Mouse (Mus musculus) stomach, postnatal 0 days (tissue): ENCODE measurements around the gene Aunip. TPM values are rescaled to one million over a fixed set of nuclear protein-coding genes. Genes with fewer than 3 reads are reported as not detected.

Experiments
- ATAC-seq: fragments of 200-750 bp; cut with Nextera tagmentation; 2 replicates; pipeline ENCODE4 v1.8.0; 2017; ENCODE audit not compliant: low FRiP score, low TSS enrichment
- DNase-seq: peaks from one replicate; pipeline ENCODE4 v3.0.0-alpha.2; 2016; ENCODE audit warnings: low spot score
- H3K27ac ChIP-seq: fragments of 300-500 bp; sonication (generic); replicated peaks from 2 replicates; pipeline ENCODE4 v1.5.1; 2014; ENCODE audit warnings: mild to moderate bottlenecking, control low read depth
- H3K27me3 ChIP-seq: fragments of 300-500 bp; sonication (generic); 2 replicates; pipeline ENCODE4 v1.6.1; 2014; ENCODE audit warnings: low read length; ENCODE audit not compliant: control insufficient read depth, insufficient read depth
- H3K36me3 ChIP-seq: fragments of 300-500 bp; sonication (generic); 2 replicates; pipeline ENCODE4 v1.6.1; 2014; ENCODE audit warnings: low read length, mixed read lengths; ENCODE audit not compliant: control insufficient read depth, insufficient read depth
- H3K4me1 ChIP-seq: fragments of 300-500 bp; sonication (generic); replicated peaks from 2 replicates; pipeline ENCODE4 v1.6.1; 2014; ENCODE audit warnings: antibody characterized with exemption; ENCODE audit not compliant: control insufficient read depth, insufficient read depth
- H3K4me2 ChIP-seq: fragments of 300-500 bp; sonication (generic); replicated peaks from 2 replicates; pipeline ENCODE4 v1.6.1; 2014; ENCODE audit warnings: low read depth, mild to moderate bottlenecking, control low read depth, moderate library complexity
- H3K4me3 ChIP-seq: fragments of 300-500 bp; sonication (generic); 2 replicates; pipeline ENCODE4 v1.5.1; 2014; ENCODE audit warnings: low read depth, low read length, control low read depth
- H3K9ac ChIP-seq: fragments of 300-500 bp; sonication (generic); 2 replicates; pipeline ENCODE4 v1.6.1; 2014; ENCODE audit warnings: mild to moderate bottlenecking, low read length, control low read depth, mixed read lengths
- H3K9me3 ChIP-seq: fragments of 300-500 bp; sonication (generic); 2 replicates; pipeline ENCODE4 v1.6.1; 2016; ENCODE audit warnings: low read length; ENCODE audit not compliant: control insufficient read depth
- CTCF ChIP-seq: IDR thresholded peaks from 2 replicates; pipeline ENCODE4 v1.5.1; 2016; ENCODE audit warnings: antibody characterized with exemption, low read depth, mild to moderate bottlenecking, moderate library complexity
- EP300 ChIP-seq: optimal IDR thresholded peaks from 2 replicates; pipeline ENCODE3; 2016; ENCODE audit warnings: antibody characterized with exemption
- WGBS: fragments of 180-500 bp; shearing (Covaris S2); extraction: QIAGEN DNeasy Blood & Tissue Kit; methylation state at CpG from one replicate; pipeline ENCODE4 v1.1.7; 2014; 5-methylcytosine and 5-hydroxymethylcytosine counted together
- polyA plus RNA-seq: library from polyadenylated mRNA; unstranded; fragments of >200 nt; fragmentation: Nextera tagmentation; extraction: Ambion mirVana; gene quantifications from 2 replicates; pipeline ENCODE4 v1.2.1, GENCODE M21; 2015

Gene Aunip
- polyA plus RNA-seq, 1 experiment from 2014 or later: 3.5 TPM

DNA sequence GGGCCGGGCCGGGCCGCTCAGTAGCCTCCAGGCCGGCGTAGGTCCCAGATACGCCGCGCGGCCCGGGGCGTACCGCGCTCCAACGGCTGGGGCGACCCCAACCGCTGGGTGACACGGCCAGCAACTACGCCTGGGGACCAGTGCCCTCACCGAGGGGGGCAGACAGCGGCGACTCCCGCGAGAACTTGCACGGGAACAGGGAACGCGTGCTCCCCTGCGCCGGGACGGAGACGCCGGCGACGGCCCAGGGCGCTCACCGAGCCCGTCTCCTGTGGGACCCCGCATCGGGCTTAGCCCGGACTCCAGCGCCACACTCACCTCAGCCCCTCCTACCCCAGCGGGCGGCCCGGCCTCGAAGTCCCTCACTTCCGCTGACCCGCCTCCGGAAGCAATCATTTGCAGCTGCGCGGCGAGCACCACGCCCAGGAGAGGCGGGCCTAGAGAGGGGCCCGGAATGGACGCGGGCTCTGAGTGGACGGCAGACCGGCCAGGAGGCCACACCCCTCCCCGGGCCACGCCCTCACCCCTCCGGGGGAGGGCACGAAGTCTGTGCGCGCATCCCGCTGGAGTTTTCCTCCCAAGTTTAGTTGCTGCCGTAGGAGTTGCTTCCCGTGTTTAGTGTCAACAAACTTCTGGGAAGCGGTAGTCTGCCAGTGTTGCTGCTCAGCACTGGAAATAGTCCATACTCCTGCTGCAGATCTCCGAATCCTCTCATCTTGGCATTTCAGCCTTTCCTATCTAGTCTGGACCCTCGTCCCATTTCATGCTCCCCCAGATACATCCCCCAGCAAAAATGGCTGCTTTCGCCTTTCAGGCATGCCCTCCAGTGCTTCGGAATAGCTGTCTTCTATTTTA, 24.4 kb downstream of the Aunip start, which contains the start of gene Mtfr1l:
Gene Mtfr1l (minus strand): TSS at position 456 of the 855 bp plus-strand sequence.
- TF ChIP-seq EP300 (no peak), CTCF (no peak; the same call in 1 of the 2 replicates)
- peak within 1 kb of the TSS; percentile 92 for H3K27ac ChIP-seq
- peak within 1 kb of the TSS; percentile 99 for H3K4me2 ChIP-seq
- under 1% methylated on average over 65 of the region's 71 CpGs for WGBS
- H3K4me1 ChIP-seq: no peaks in the 10 kb centered on the region
- H3K9ac ChIP-seq: peak within 1 kb of the TSS; percentile 88
- H3K36me3 ChIP-seq: peaks cover 6% of the 10 kb centered on the region; the same call in 1 of the 2 replicates
- DNase-seq (peak; percentile 99), ATAC-seq (peak; percentile 97)
- peak within 1 kb of the TSS; percentile 81 for H3K4me3 ChIP-seq
- no peaks in the 10 kb centered on the region for H3K9me3 ChIP-seq
- no peaks in the 10 kb centered on the region for H3K27me3 ChIP-seq

DNA sequence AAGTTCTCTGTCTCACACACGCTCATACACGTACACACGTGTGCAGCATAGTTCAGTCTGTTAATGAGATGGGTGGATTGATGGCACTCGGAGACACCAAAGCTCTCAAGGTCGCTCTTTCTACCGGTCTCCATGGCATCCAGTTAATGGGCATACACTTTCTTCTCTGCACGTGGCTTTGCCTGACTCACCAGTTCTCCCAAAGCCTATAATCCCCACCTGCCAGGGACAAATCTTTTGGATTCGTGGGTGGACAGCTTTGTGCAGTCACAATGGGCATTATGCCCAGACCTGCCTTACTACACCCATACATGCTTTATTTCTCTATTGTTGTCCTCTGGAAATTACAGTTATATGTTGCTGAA, 25.0 kb downstream of the Aunip start:
- no peaks in the 10 kb centered on the region for H3K9me3 ChIP-seq
- peak; percentile 6; the same call in 1 of the 2 replicates for ATAC-seq
- peak overlapping the region; percentile 81 for H3K4me3 ChIP-seq
- TF ChIP-seq EP300: no peak
- no peak for TF ChIP-seq CTCF
- peak overlapping the region; percentile 88 for H3K9ac ChIP-seq
- H3K4me1 ChIP-seq: no peaks in the 10 kb centered on the region
- peak overlapping the region; percentile 99 for H3K4me2 ChIP-seq
- WGBS: 1% methylated on average over 8 of the region's 8 CpGs
- peak overlapping the region; percentile 92 for H3K27ac ChIP-seq
- DNase-seq: peak; percentile 46
- H3K36me3 ChIP-seq: peaks cover 6% of the 10 kb centered on the region
- no peaks in the 10 kb centered on the region for H3K27me3 ChIP-seq

DNA sequence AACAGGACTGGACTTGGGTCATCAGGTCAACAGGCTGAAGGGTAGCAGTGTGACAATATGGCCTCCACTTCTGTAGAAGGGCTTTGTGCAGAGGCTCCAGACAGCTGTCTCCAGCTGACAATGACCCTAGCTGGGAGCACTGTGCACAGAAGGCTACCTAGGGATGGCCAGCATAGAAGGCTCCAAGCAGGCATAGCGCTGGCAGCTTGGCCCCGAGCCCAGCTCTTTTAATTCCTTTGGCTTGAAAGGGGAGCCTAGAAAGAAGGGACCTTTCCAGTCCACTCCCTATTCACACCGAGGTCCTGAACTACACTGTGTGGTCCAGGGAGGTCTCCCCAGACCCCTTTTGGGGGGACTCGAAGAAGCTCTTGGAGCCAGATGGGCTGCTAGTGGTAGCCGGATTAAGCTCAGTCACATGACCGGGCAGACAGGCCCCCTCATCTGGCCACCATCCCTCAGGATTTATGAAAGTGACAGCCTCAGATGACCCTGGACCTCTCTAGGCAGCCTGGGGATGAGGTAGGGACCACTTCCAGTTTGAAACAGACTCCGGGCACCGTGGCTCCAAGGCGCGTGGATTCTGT, 28.3 kb downstream of the Aunip start:
- H3K27me3 ChIP-seq: no peaks in the 10 kb centered on the region
- no peaks in the 10 kb centered on the region for H3K9me3 ChIP-seq
- TF ChIP-seq EP300 (no peak), CTCF (no peak)
- H3K36me3 ChIP-seq: peaks cover 6% of the 10 kb centered on the region
- H3K9ac ChIP-seq: no peak overlapping the region
- 82% methylated on average over 10 of the region's 10 CpGs for WGBS
- H3K4me1 ChIP-seq: no peaks in the 10 kb centered on the region
- no peak overlapping the region for H3K4me2 ChIP-seq
- no peak for ATAC-seq
- DNase-seq: no peak
- no peak overlapping the region for H3K27ac ChIP-seq
- no peak overlapping the region for H3K4me3 ChIP-seq

DNA sequence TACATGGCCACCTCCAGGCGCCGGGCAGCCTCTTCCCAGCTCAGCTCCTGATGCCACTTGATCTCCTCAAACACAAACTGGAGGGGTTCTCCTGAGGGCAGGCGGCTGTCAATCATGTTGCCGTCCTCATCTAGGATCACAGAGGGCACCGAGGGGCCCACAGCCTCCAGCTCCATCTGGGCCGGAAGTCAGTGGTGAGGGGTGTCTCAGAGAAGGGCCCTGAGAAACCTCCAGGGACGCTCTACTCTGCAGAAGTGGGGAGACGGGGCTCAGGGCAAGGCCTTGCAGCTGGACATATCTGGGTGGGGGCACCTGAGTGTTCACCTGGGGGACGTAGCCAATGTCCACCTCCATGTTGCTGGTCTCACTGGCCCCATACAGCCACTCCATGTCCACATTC, 31.9 kb downstream of the Aunip start:
- Histone ChIP-seq H3K27me3 (no peaks in the 10 kb centered on the region), H3K9me3 (no peaks in the 10 kb centered on the region), H3K4me1 (0 out of 2 replicates have a peak, but pooled peaks cover 3% of the 10 kb centered on the region), H3K4me2 (no peak overlapping the region), H3K27ac (no peak overlapping the region), H3K9ac (no peak overlapping the region), H3K36me3 (peaks cover 14% of the 10 kb centered on the region), H3K4me3 (no peak overlapping the region)
- DNase-seq (no peak), ATAC-seq (no peak)
- WGBS: 91% methylated on average over 9 of the region's 9 CpGs
- TF ChIP-seq EP300 (no peak), CTCF (no peak)

DNA sequence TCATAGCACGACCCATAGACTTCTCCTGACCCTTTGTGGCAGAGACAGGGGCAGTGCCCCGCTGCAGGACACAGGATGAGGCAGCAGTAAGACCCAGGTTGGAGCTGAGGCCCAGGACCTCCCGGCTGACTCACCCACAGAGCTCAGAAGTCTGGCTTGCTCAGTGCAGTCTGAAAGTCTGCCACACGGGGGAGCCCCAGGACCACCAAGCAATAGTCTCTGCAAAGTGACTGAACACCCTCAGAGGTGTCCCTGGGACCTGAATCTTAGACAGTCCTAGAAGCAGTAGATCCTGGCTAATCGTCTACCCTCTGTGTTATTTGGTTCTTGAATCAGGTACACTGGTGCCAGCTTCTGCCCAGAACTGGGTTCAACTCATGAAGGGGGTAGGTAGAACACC, 32.5 kb downstream of the Aunip start:
- H3K36me3 ChIP-seq: peaks cover 14% of the 10 kb centered on the region
- ATAC-seq: peak; percentile 75

More for the DNA sequence above, 32.5 kb downstream of the Aunip start:
- H3K9ac ChIP-seq: no peak overlapping the region
- no peaks in the 10 kb centered on the region for H3K27me3 ChIP-seq
- no peak for TF ChIP-seq EP300
- peak; percentile 99 for TF ChIP-seq CTCF
- H3K27ac ChIP-seq: no peak overlapping the region
- peak; percentile 96 for DNase-seq
- 3% methylated on average over 5 of the region's 5 CpGs for WGBS
- no peaks in the 10 kb centered on the region for H3K9me3 ChIP-seq
- H3K4me2 ChIP-seq: no peak overlapping the region
- no peak overlapping the region for H3K4me3 ChIP-seq
- 0 out of 2 replicates have a peak, but pooled peaks cover 3% of the 10 kb centered on the region for H3K4me1 ChIP-seq
